1 mouse cellular context compared by ENCODE assay signal in the genomic region with DNA sequence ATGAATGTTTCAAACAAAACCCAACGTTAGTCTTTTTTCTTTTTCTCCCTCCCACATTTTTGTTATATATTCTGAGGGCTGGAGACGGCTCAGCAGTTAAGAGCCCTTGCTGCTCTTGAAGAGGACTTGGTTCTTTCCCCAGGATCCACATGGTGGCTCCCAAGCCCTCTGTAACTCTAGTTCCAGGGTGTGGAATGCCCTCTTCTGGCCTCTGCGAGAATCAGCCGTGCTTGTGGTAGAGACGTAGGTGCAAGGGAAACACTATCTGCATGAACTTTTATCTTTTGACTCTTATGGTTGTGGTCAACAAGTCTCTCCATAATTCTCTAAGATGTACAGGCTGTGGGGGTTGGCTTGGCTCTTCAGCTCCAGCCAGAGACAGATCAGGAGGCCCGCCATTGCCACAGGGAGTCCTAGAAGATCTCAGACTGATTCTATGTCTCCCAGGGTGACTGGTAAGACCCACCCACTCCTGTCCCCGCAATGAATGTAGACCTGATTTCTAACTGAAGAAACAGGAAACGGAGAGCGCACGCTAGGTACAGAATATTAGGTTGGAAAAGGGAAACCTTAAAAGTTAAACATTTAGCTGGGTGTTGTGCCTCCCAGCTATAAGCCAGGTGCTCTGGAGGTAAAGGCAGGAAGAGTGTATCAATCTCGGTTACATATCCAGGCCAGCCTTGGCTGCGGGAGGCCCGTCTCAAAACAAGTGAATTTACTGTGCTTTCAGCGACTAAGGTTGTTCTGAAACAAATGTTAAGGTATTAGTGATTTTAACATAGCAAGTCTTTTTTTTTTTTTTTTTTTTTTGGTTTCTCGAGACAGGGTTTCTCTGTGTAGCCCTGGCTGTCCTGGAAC.
TF ChIP-seq lines count a peak whose summit lies in the region.

No protein-coding gene starts in this region.

TF ChIP-seq in MEL, 35 proteins besides CTCF, POLR2A, EP300 and RAD21 (continued from another document):
- TF ChIP-seq MAZ (IDR thresholded peaks at IDR 0.05; ENCODE audit: low read depth, low read length) (no peak), UBTF (IDR thresholded peaks at IDR 0.05; ENCODE audit: borderline replicate concordance, insufficient read depth, low read depth, low read length) (no peak), CHD1 (IDR thresholded peaks at IDR 0.05; ENCODE audit: low read depth, low read length) (no peak), NRF1 (IDR thresholded peaks at IDR 0.05; ENCODE audit: insufficient read depth, low read depth, low read length, poor library complexity, severe bottlenecking) (no peak), ETS1 (IDR thresholded peaks at IDR 0.05; ENCODE audit: low read depth, low read length) (peak; percentile 60; the same call in 1 of the 2 replicates), E2F4 (IDR thresholded peaks at IDR 0.05; ENCODE audit: borderline replicate concordance, low read depth, low read length) (no peak), GABPA (IDR thresholded peaks at IDR 0.05; ENCODE audit: low read depth, low read length) (no peak), JUND (IDR thresholded peaks at IDR 0.05; ENCODE audit: low read depth, low read length) (no peak), USF2 (IDR thresholded peaks at IDR 0.05; ENCODE audit: borderline replicate concordance in 1 of 2, insufficient read depth in 1 of 2, low read depth in 1 of 2, low read length in 2 of 2) (no peak), KAT2A (conservative IDR thresholded peaks at IDR 0.05; ENCODE audit: low read depth, low read length) (no peak), ZC3H11A (IDR thresholded peaks at IDR 0.05; ENCODE audit: low read depth, low read length) (peak; percentile 81), BHLHE40 (IDR thresholded peaks at IDR 0.05; ENCODE audit: borderline replicate concordance, low read depth, low read length) (no peak; the same call in 1 of the 2 replicates), RCOR1 (IDR thresholded peaks at IDR 0.05; ENCODE audit: low read depth, low read length) (0 out of 2 replicates have a peak, but pooled peaks have one; percentile 31), SMC3 (IDR thresholded peaks at IDR 0.05; ENCODE audit: low read depth, low read length) (peak; percentile 84), POLR2AphosphoS2 (IDR thresholded peaks at IDR 0.05; ENCODE audit: low read length) (no peak), USF1 (IDR thresholded peaks at IDR 0.05; ENCODE audit: low read depth, low read length) (no peak), MYC (IDR thresholded peaks at IDR 0.05; ENCODE audit: low read depth, low read length) (peak; percentile 86), MXI1 (IDR thresholded peaks at IDR 0.05; ENCODE audit: low read depth, low read length) (no peak), HCFC1 (IDR thresholded peaks at IDR 0.05; ENCODE audit: low read depth, low read length) (peak; percentile 53)
TF ChIP-seq in MEL: peak in this region for 15.
